22 mouse cellular contexts compared by ENCODE assay signal in the genomic region with DNA sequence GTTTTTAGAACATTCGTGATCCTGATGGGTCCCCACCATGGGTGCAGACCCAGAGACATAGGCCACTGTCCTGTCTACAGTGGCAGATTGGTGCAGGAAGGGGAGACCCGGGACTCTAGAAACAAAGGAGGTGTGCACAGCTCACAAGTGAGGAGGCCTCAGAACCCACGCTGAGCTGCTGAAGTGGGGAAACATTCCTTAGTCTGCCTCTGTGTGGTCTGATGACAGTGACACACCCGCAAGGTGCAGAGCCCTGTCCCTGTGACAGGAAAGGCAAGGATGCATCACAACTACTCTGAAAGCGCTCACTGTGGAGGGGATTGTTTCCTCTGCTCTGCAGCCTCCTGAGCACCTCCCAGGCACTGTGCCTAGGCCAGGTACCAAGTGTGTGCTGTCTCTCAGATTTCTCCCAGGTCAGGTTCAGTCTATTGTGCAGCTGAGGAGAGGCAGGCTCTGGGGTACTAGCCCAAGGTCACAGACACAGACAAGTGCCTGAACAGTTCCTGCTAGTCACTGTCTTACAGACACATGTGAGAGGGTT. TPM values are rescaled to one million over a fixed set of nuclear protein-coding genes. Genes with fewer than 3 reads are reported as not detected.
A peak's percentile ranks its signal among the peaks of the same experiment; 100 is the strongest.
DNase-seq lines count a peak whose midpoint lies in the region; ATAC-seq and TF ChIP-seq lines count a peak whose summit lies in the region.
"Had no signal": no experiment of that assay in that cellular context is flagged by ENCODE, and none has a peak within 500 bp of the region (broad histone marks: within the 10 kb centered on the region; RNA-seq: fewer than 3 reads in every experiment).

No protein-coding gene starts in this region.

- peaks cover 48% of the 10 kb centered on the region for H3K36me3 ChIP-seq in embryonic facial prominence, embryonic 13.5 days
- peaks cover 64% of the 10 kb centered on the region for H3K36me3 ChIP-seq in embryonic facial prominence, embryonic 10.5 days (replicated peaks)
- peaks cover 28% of the 10 kb centered on the region for H3K36me3 ChIP-seq in hindbrain, embryonic 12.5 days
- H3K36me3 ChIP-seq in hindbrain, embryonic 16.5 days (ENCODE audit: control insufficient read depth, insufficient read depth, low read length) = peaks cover 6% of the 10 kb centered on the region
- H3K36me3 ChIP-seq in neural tube, embryonic 12.5 days = peaks cover 26% of the 10 kb centered on the region

- ATAC-seq in embryonic facial prominence, embryonic 13.5 days (ENCODE audit: insufficient number of reproducible peaks, insufficient read depth, low FRiP score, low TSS enrichment, low read depth) = no peak
- no peak for ATAC-seq in hindbrain, embryonic 12.5 days (ENCODE audit: low FRiP score)
- no peak for ATAC-seq in hindbrain, embryonic 16.5 days
- ATAC-seq in neural tube, embryonic 12.5 days (ENCODE audit: low FRiP score, low read depth) = no peak
- ATAC-seq: activated CD4-positive, CD25-positive, alpha-beta regulatory T cell, adult 4 months; intestine, embryonic 16.5 days; liver, postnatal 0 days; midbrain, embryonic 16.5 days had no signal

- no peak overlapping the region for H3K4me2 ChIP-seq in embryonic facial prominence, embryonic 13.5 days
- H3K4me2 ChIP-seq in hindbrain, embryonic 12.5 days (replicated peaks) = no peak overlapping the region
- no peak overlapping the region for H3K4me2 ChIP-seq in hindbrain, embryonic 16.5 days (ENCODE audit: low read length)
- H3K4me2 ChIP-seq in neural tube, embryonic 12.5 days (replicated peaks) = no peak overlapping the region

- H3K27ac ChIP-seq in embryonic facial prominence, embryonic 13.5 days = no peak overlapping the region
- H3K27ac ChIP-seq in embryonic facial prominence, embryonic 10.5 days (replicated peaks) = no peak overlapping the region
- H3K27ac ChIP-seq in hindbrain, embryonic 12.5 days = peak overlapping the region; percentile 73
- H3K27ac ChIP-seq in hindbrain, embryonic 16.5 days (ENCODE audit: low read depth, low read length) = no peak overlapping the region
- 0 out of 2 replicates have a peak overlapping the region, but pooled peaks have one; percentile 32 for H3K27ac ChIP-seq in neural tube, embryonic 12.5 days
- H3K27ac ChIP-seq in olfactory bulb, adult 2 months (ENCODE audit: insufficient read depth, low read depth, low read length) = peak overlapping the region; percentile 88
- H3K27ac ChIP-seq: heart, adult 2 months had no signal

- H3K4me3 ChIP-seq in embryonic facial prominence, embryonic 13.5 days = no peak overlapping the region
- no peak overlapping the region for H3K4me3 ChIP-seq in embryonic facial prominence, embryonic 10.5 days
- no peak overlapping the region for H3K4me3 ChIP-seq in hindbrain, embryonic 12.5 days
- H3K4me3 ChIP-seq in hindbrain, embryonic 16.5 days (ENCODE audit: low read length) = no peak overlapping the region
- no peak overlapping the region for H3K4me3 ChIP-seq in neural tube, embryonic 12.5 days
- no peak overlapping the region for H3K4me3 ChIP-seq in olfactory bulb, adult 2 months (ENCODE audit: insufficient read depth, low read depth, low read length)
- H3K4me3 ChIP-seq: heart, adult 2 months had no signal

- no peak for DNase-seq in embryonic facial prominence, embryonic 10.5 days (ENCODE audit: low spot score)
- no peak for DNase-seq in neural tube, embryonic 10.5 days (ENCODE audit: extremely low spot score, low spot score)
- DNase-seq in lung, postnatal 14 days = no peak
- DNase-seq: adrenal gland, postnatal 14 days; B cell, adult 2 months; gastrocnemius, postnatal 10 days; heart, adult 2 months; heart, postnatal 36 days; liver; liver, postnatal 0 days; lung, postnatal 36 days; right cerebral cortex, postnatal 4 days; thymus, postnatal 14 days had no signal

- 0 out of 2 replicates have a peak overlapping the region, but pooled peaks have one; percentile 11 for H3K9ac ChIP-seq in embryonic facial prominence, embryonic 13.5 days
- H3K9ac ChIP-seq in hindbrain, embryonic 12.5 days = peak overlapping the region; percentile 19; the same call in 1 of the 2 replicates
- no peak overlapping the region; the same call in 1 of the 2 replicates for H3K9ac ChIP-seq in hindbrain, embryonic 16.5 days (ENCODE audit: low read depth, low read length)
- no peak overlapping the region for H3K9ac ChIP-seq in neural tube, embryonic 12.5 days
- H3K9ac ChIP-seq: liver, postnatal 0 days had no signal

- WGBS in embryonic facial prominence, embryonic 13.5 days = 90% methylated on average over 5 of the region's 5 CpGs
- WGBS in embryonic facial prominence, embryonic 10.5 days = 86% methylated on average over 5 of the region's 5 CpGs
- WGBS in hindbrain, embryonic 12.5 days = 85% methylated on average over 5 of the region's 5 CpGs
- 90% methylated on average over 5 of the region's 5 CpGs for WGBS in hindbrain, embryonic 16.5 days
- WGBS in neural tube, embryonic 12.5 days = 90% methylated on average over 5 of the region's 5 CpGs
- WGBS in olfactory bulb, adult 2 months = 47% methylated on average over 5 of the region's 5 CpGs

- H3K27me3 ChIP-seq in embryonic facial prominence, embryonic 13.5 days = no peaks in the 10 kb centered on the region
- H3K27me3 ChIP-seq in embryonic facial prominence, embryonic 10.5 days (replicated peaks; ENCODE audit: low read depth, poor library complexity, severe bottlenecking) = no peaks in the 10 kb centered on the region
- no peaks in the 10 kb centered on the region for H3K27me3 ChIP-seq in hindbrain, embryonic 12.5 days
- H3K27me3 ChIP-seq in hindbrain, embryonic 16.5 days (replicated peaks; ENCODE audit: control insufficient read depth, insufficient read depth, low read length) = no peaks in the 10 kb centered on the region
- H3K27me3 ChIP-seq in neural tube, embryonic 12.5 days (replicated peaks) = no peaks in the 10 kb centered on the region

- no peak for TF ChIP-seq POLR2A in olfactory bulb, adult 2 months (IDR thresholded peaks at IDR 0.05; ENCODE audit: insufficient read depth, low read depth, low read length)

- TF ChIP-seq CTCF in olfactory bulb, adult 2 months (IDR thresholded peaks at IDR 0.05; ENCODE audit: insufficient read depth, low read depth, low read length) = no peak

- H3K4me1 ChIP-seq in embryonic facial prominence, embryonic 13.5 days = peaks cover 37% of the 10 kb centered on the region
- peaks cover 22% of the 10 kb centered on the region for H3K4me1 ChIP-seq in embryonic facial prominence, embryonic 10.5 days
- peaks cover 46% of the 10 kb centered on the region for H3K4me1 ChIP-seq in hindbrain, embryonic 12.5 days
- H3K4me1 ChIP-seq in hindbrain, embryonic 16.5 days (ENCODE audit: control insufficient read depth, insufficient read depth, low read depth, low read length) = peaks cover 44% of the 10 kb centered on the region
- H3K4me1 ChIP-seq in neural tube, embryonic 12.5 days = peaks cover 38% of the 10 kb centered on the region
- H3K4me1 ChIP-seq in olfactory bulb, adult 2 months (ENCODE audit: control insufficient read depth, insufficient read depth, low read length) = peaks cover 64% of the 10 kb centered on the region

- no peaks in the 10 kb centered on the region for H3K9me3 ChIP-seq in embryonic facial prominence, embryonic 13.5 days
- H3K9me3 ChIP-seq in embryonic facial prominence, embryonic 10.5 days = peaks cover 2% of the 10 kb centered on the region; the same call in 1 of the 2 replicates
- H3K9me3 ChIP-seq in hindbrain, embryonic 12.5 days (replicated peaks) = no peaks in the 10 kb centered on the region
- no peaks in the 10 kb centered on the region for H3K9me3 ChIP-seq in hindbrain, embryonic 16.5 days (ENCODE audit: control insufficient read depth, low read length)
- no peaks in the 10 kb centered on the region for H3K9me3 ChIP-seq in neural tube, embryonic 12.5 days

RNA-seq across cellular contexts. Expression of a gene that starts 4.5 kb away (rescaled TPM):
- polyA plus RNA-seq in embryonic facial prominence, embryonic 13.5 days (2015; fragmentation: Nextera tagmentation; extraction: Ambion mirVana) = 195 and 216 TPM in 2 replicates
- polyA plus RNA-seq in embryonic facial prominence, embryonic 10.5 days (2016; fragmentation: Nextera tagmentation; extraction: Ambion mirVana) = 200 and 202 TPM in 2 replicates
- polyA plus RNA-seq in hindbrain, embryonic 12.5 days (2016; fragmentation: Nextera tagmentation; extraction: Ambion mirVana) = 182 and 191 TPM in 2 replicates
- 236 and 255 TPM in 2 replicates for polyA plus RNA-seq in hindbrain, embryonic 16.5 days (2015; fragmentation: Nextera tagmentation; extraction: Ambion mirVana)
- 186 and 216 TPM in 2 replicates for polyA plus RNA-seq in neural tube, embryonic 12.5 days (2016; fragmentation: Nextera tagmentation; extraction: Ambion mirVana)
- polyA plus RNA-seq in olfactory bulb, adult 2 months (2012; ENCODE audit: insufficient read depth, insufficient read length, low replicate concordance, missing spikeins) = not detected in 2 replicates

RNA-seq across cellular contexts. Expression of a gene that starts 16.9 kb away (rescaled TPM):
- polyA plus RNA-seq in embryonic facial prominence, embryonic 13.5 days (2015; fragmentation: Nextera tagmentation; extraction: Ambion mirVana) = 44.9 and 45.6 TPM in 2 replicates
- polyA plus RNA-seq in embryonic facial prominence, embryonic 10.5 days (2016; fragmentation: Nextera tagmentation; extraction: Ambion mirVana) = 25.8 and 26.7 TPM in 2 replicates
- polyA plus RNA-seq in hindbrain, embryonic 12.5 days (2016; fragmentation: Nextera tagmentation; extraction: Ambion mirVana) = 30.9 and 31.5 TPM in 2 replicates
- 48.3 and 49.8 TPM in 2 replicates for polyA plus RNA-seq in hindbrain, embryonic 16.5 days (2015; fragmentation: Nextera tagmentation; extraction: Ambion mirVana)
- 29.6 and 32.9 TPM in 2 replicates for polyA plus RNA-seq in neural tube, embryonic 12.5 days (2016; fragmentation: Nextera tagmentation; extraction: Ambion mirVana)
- polyA plus RNA-seq in olfactory bulb, adult 2 months (2012; ENCODE audit: insufficient read depth, insufficient read length, low replicate concordance, missing spikeins) = not detected in 2 replicates

RNA-seq across cellular contexts. Expression of a gene that starts 26.9 kb away (rescaled TPM):
- polyA plus RNA-seq in embryonic facial prominence, embryonic 13.5 days (2015; fragmentation: Nextera tagmentation; extraction: Ambion mirVana) = 0.34 and 0.37 TPM in 2 replicates
- 0.16 and 0.20 TPM in 2 replicates for polyA plus RNA-seq in embryonic facial prominence, embryonic 10.5 days (2016; fragmentation: Nextera tagmentation; extraction: Ambion mirVana)
- 1.1 and 1.3 TPM in 2 replicates for polyA plus RNA-seq in hindbrain, embryonic 12.5 days (2016; fragmentation: Nextera tagmentation; extraction: Ambion mirVana)
- polyA plus RNA-seq in hindbrain, embryonic 16.5 days (2015; fragmentation: Nextera tagmentation; extraction: Ambion mirVana) = 1.1 and 1.2 TPM in 2 replicates
- 1.2 and 1.8 TPM in 2 replicates for polyA plus RNA-seq in neural tube, embryonic 12.5 days (2016; fragmentation: Nextera tagmentation; extraction: Ambion mirVana)
- polyA plus RNA-seq in olfactory bulb, adult 2 months (2012; ENCODE audit: insufficient read depth, insufficient read length, low replicate concordance, missing spikeins) = not detected in 2 replicates
- polyA plus RNA-seq: activated CD4-positive, CD25-positive, alpha-beta regulatory T cell, adult 4 months; liver, postnatal 0 days had no signal

RNA-seq across cellular contexts. Expression of a gene that starts 41.1 kb away (rescaled TPM):
- 0.07 and 0.11 TPM in 2 replicates for polyA plus RNA-seq in embryonic facial prominence, embryonic 13.5 days (2015; fragmentation: Nextera tagmentation; extraction: Ambion mirVana)
- polyA plus RNA-seq in embryonic facial prominence, embryonic 10.5 days (2016; fragmentation: Nextera tagmentation; extraction: Ambion mirVana) = 0.05 TPM in 1 of 2 replicates, not detected in the other
- polyA plus RNA-seq in hindbrain, embryonic 12.5 days (2016; fragmentation: Nextera tagmentation; extraction: Ambion mirVana) = 0.05 and 0.07 TPM in 2 replicates
- polyA plus RNA-seq in hindbrain, embryonic 16.5 days (2015; fragmentation: Nextera tagmentation; extraction: Ambion mirVana) = 0.09 and 0.16 TPM in 2 replicates
- 0.05 TPM in 1 of 2 replicates, not detected in the other for polyA plus RNA-seq in neural tube, embryonic 12.5 days (2016; fragmentation: Nextera tagmentation; extraction: Ambion mirVana)
- not detected in 2 replicates for polyA plus RNA-seq in olfactory bulb, adult 2 months (2012; ENCODE audit: insufficient read depth, insufficient read length, low replicate concordance, missing spikeins)
- polyA plus RNA-seq: embryonic facial prominence, embryonic 11.5 days; liver, postnatal 0 days had no signal

RNA-seq across cellular contexts. Expression of a gene that starts 55.0 kb away (rescaled TPM):
- polyA plus RNA-seq in embryonic facial prominence, embryonic 13.5 days (2015; fragmentation: Nextera tagmentation; extraction: Ambion mirVana) = 9.5 and 10.4 TPM in 2 replicates
- 8.9 and 9.2 TPM in 2 replicates for polyA plus RNA-seq in embryonic facial prominence, embryonic 10.5 days (2016; fragmentation: Nextera tagmentation; extraction: Ambion mirVana)
- polyA plus RNA-seq in hindbrain, embryonic 12.5 days (2016; fragmentation: Nextera tagmentation; extraction: Ambion mirVana) = 10.3 and 10.7 TPM in 2 replicates
- 5.0 and 6.9 TPM in 2 replicates for polyA plus RNA-seq in hindbrain, embryonic 16.5 days (2015; fragmentation: Nextera tagmentation; extraction: Ambion mirVana)
- polyA plus RNA-seq in neural tube, embryonic 12.5 days (2016; fragmentation: Nextera tagmentation; extraction: Ambion mirVana) = 10.1 and 10.7 TPM in 2 replicates
- not detected in 2 replicates for polyA plus RNA-seq in olfactory bulb, adult 2 months (2012; ENCODE audit: insufficient read depth, insufficient read length, low replicate concordance, missing spikeins)

Comparison
In these comparisons a context has a peak if more than half of its experiments do, and no peak if none do; other contexts are left out.
1. H3K27ac ChIP-seq: peak in hindbrain, embryonic 12.5 days (single experiment), neural tube, embryonic 12.5 days (single experiment) and olfactory bulb, adult 2 months (single experiment); none in embryonic facial prominence, embryonic 13.5 days (single experiment), embryonic facial prominence, embryonic 10.5 days (single experiment) and hindbrain, embryonic 16.5 days (single experiment).
2. H3K9ac ChIP-seq: peak in embryonic facial prominence, embryonic 13.5 days (single experiment) and hindbrain, embryonic 12.5 days (single experiment); none in hindbrain, embryonic 16.5 days (single experiment) and neural tube, embryonic 12.5 days (single experiment).